Mouse (Mus musculus) heart, adult 8-10 months (tissue): ENCODE measurements at regions not wholly inside any gene's neighbourhood (a gene's known extent, or its start where the extent isn't known, plus 50 kb on each side); places are given as distances from the start of the nearest gene placed in this dataset.

Experiments
- DNase-seq: peaks from one replicate; pipeline ENCODE4 v3.0.0; 2022; ENCODE audit warnings: low spot score

GRCm38 (mm10) chr1:34738386-34739067 is 104.3 kb downstream of the Fam168b start:
- peak; percentile 26 for DNase-seq

DNA sequence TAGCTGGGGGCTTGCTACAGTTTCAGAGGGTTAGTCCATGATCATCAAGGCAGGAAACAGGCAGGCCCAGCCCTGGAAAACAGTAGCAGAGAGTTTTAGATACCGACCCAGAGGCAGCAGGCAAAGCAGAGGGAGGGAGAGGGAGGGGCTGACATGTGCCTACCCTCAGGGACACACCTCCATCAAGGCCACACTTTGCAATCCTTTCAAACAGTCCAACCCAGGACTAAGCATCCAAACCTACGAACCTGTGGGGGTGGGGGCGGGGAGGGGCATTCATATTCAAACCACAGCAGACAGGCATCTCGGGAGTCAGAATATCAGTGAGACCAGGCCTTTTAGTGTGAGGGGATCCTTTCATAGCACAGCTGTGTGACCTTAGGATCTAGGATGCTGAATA is 103.2 kb downstream of the Fam168b start:
- no peak for DNase-seq

DNA sequence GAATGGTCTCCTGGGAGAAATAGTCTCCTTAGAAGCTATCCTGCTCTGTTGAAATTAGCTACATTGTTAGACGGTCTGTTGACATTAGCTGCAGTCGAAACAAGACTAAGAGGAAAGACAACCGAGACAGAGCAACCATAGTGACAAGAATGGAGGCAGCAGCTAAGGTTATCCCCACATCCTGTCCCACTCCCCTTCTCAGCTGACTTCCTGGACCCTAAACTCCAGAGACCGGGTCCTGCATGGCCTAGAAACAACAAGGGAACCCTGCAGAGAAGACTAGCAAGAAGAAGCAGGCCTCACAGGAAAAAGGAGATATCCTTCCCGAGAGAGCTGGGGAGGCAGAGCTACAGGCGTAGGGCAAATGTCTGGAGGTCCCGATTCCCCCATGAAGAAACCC is 102.0 kb downstream of the Fam168b start:
- no peak for DNase-seq

DNA sequence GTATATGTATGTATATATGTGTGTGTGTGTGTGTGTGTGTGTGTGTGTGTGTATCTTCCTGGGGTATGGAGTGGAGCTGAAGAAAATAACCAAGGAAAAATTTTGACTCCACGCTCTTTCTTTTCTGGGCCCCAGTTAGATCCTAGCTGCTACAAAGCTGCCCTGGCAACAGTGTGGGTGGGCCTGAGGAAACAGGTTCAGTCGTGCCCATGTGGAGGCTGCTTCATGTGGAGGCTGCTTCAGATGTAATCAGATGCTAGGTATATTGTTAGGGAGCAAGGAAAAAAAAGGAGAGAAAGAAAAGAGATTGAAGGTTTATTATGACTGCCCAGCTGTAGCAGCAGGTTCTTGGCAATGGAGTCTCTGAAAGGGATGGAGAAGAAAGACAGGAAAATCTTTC is 100.6 kb downstream of the Fam168b start:
- DNase-seq: no peak

- DNase-seq: no peak
These were observed 97.0 kb downstream of the Fam168b start for GRCm38 (mm10) chr1:34745881-34746280.

DNA sequence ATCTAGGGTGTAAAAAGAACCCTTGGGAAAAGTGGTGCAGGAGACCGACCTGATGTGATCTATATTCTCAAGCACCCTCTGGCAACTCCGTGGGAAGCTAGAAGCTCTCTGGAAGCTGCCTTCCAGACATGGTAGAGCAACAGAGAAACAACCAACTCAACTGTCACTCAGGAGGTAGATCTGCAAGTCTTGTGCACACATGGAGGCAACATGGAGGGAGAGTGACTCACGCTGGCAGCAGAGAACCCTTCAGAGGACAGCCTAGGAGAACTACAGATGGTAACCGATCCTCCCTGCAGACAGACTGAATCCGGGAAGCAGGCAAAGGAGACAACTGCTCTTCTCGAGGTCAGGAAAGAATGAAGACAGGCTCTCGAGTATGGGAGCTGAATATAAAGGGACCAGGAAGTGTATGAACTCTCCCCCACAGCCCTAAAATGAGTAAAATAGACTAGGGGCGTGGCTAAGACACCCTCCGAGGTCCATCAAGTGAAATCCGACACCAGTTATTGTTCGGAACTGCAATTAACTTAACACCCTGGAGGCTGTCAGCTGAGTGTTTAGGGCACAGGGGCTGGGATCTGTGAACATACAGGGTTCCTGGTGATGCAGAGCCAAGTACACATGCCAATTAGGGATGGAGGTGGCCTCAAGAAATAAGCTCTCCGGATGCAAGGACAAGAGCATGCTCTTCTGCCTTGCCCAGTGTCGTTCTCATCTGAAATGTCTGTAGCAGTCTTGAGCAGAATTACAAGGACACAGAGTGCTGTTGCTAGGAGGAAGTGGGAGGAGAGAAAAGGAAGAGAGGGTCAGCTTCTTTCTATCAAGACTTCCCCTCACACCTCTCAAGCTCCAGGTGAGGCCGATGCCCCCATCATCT is 93.5 kb downstream of the Fam168b start:
- no peak for DNase-seq

GRCm38 (mm10) chr1:34750061-34751054 is 92.5 kb downstream of the Fam168b start:
- DNase-seq: no peak

DNA sequence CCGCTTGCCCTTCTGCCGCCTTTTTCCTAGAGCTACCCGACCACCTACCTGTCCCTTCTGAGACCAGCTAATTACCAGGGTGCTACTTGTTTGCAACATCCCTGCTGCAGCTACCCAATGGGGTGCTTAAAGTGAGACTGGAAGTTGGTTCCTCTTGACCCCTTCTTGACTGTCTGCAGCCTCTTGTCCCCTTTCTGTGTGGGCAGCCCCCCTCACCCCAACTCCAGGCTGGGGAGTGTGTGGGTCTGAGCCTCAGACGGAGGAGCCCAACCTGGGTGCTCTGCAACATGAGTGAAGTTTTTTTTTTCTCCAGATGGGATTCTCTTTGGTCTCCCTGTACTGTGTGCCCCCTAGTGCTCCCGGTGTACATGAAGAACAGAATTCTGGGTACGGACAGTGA is 91.7 kb downstream of the Fam168b start:
- no peak for DNase-seq

DNA sequence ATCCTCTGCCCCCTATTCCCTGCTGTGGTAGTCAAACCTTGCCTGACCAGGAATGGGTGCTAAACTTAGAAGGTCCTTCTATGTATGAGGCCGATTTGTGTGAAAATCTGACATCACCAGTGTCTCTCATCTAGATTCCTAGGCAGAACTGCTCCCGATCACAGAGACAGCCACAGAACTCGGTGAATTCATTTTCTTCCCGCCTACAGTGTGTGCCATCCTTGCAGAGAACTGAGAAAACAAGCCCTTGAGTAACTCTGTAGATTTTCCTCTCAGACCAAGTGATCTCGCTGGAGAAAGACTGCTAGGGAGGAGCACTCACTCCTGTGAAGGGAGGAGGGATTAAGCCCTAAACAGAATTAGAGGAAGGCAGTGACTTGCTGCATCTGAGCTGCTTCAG is 89.3 kb downstream of the Fam168b start:
- DNase-seq: no peak

GRCm38 (mm10) chr1:34760547-34760946 is 82.3 kb downstream of the Fam168b start:
- no peak for DNase-seq

- no peak for DNase-seq
These were observed 81.4 kb downstream of the Fam168b start for GRCm38 (mm10) chr1:34761436-34761835.

DNA sequence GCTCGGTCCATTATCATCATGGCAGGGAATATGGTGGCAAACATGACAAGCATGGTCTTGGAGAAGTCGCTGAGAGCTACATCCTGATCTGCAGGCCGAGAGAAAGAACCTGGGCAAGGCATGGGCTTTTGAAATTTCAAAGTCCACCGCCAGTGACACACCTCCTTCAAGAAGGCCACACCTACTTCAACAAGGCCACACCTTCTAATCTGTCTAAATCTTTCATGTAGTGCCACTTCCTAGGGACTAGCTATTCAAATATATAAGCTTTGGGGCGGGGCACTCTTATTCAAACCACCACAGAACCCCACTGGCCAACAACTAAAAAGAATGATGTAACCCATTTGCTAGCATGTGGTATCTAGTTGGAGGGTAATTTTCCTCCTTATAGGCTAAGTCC is 81.0 kb downstream of the Fam168b start:
- DNase-seq: no peak
